Mouse (Mus musculus) forebrain, embryonic 15.5 days (tissue): Measurements from ENCODE around the gene Tcea2. TPM values are rescaled to one million over a fixed set of nuclear protein-coding genes. Genes with fewer than 3 reads are reported as not detected.

Experiments
- ATAC-seq: fragments of 200-750 bp; cut with Nextera tagmentation; replicated peaks from 2 replicates; pipeline ENCODE4 v1.8.0; 2017; ENCODE audit warnings: mild to moderate bottlenecking, moderate TSS enrichment, moderate library complexity
- H3K27ac ChIP-seq: fragments of 300-500 bp; sonication (generic); replicated peaks from 2 replicates; pipeline ENCODE4 v1.5.1; 2015; ENCODE audit warnings: mild to moderate bottlenecking, inconsistent platforms
- H3K27me3 ChIP-seq: fragments of 300-500 bp; sonication (generic); 2 replicates; pipeline ENCODE4 v1.6.1; 2015; ENCODE audit warnings: inconsistent platforms
- H3K36me3 ChIP-seq: fragments of 300-500 bp; sonication (generic); 2 replicates; pipeline ENCODE4 v1.6.1; 2015; ENCODE audit warnings: mild to moderate bottlenecking, inconsistent platforms
- H3K4me1 ChIP-seq: fragments of 300-500 bp; sonication (generic); 2 replicates; pipeline ENCODE4 v1.6.1; 2015; ENCODE audit warnings: inconsistent platforms
- H3K4me2 ChIP-seq: fragments of 300-500 bp; sonication (generic); replicated peaks from 2 replicates; pipeline ENCODE4 v1.6.1; 2015; ENCODE audit warnings: mild to moderate bottlenecking, inconsistent platforms
- H3K4me3 ChIP-seq: fragments of 300-500 bp; sonication (generic); 2 replicates; pipeline ENCODE4 v1.5.1; 2015; ENCODE audit warnings: mild to moderate bottlenecking, inconsistent platforms
- H3K9ac ChIP-seq: fragments of 300-500 bp; sonication (generic); replicated peaks from 2 replicates; pipeline ENCODE4 v1.6.1; 2015; ENCODE audit warnings: mild to moderate bottlenecking, inconsistent platforms
- H3K9me3 ChIP-seq: fragments of 300-500 bp; sonication (generic); 2 replicates; pipeline ENCODE4 v1.6.1; 2016; ENCODE audit warnings: inconsistent platforms
- WGBS: fragments of 180-500 bp; shearing (Covaris S2); methylation state at CpG from one replicate; pipeline ENCODE4 v1.1.7; 2015; ENCODE audit warnings: mixed read lengths; 5-methylcytosine and 5-hydroxymethylcytosine counted together
- polyA plus RNA-seq: library from polyadenylated mRNA; unstranded; fragments of >200 nt; fragmentation: Nextera tagmentation; extraction: Ambion mirVana; gene quantifications from 2 replicates; pipeline ENCODE4 v1.2.1, GENCODE M21; 2015

Tcea2 gene
- polyA plus RNA-seq, 1 experiment from 2014 or later = 44.8 TPM

GRCm38 (mm10) chr2:181721200-181721599, 41.1 kb downstream of the Tcea2 start:
- H3K4me3 ChIP-seq = no peak overlapping the region

GRCm38 (mm10) chr2:181722213-181722612, 42.1 kb downstream of the Tcea2 start:
- Histone ChIP-seq H3K4me1 (peaks cover 12% of the 10 kb centered on the region), H3K9me3 (no peaks in the 10 kb centered on the region), H3K4me2 (no peak overlapping the region), H3K4me3 (no peak overlapping the region), H3K36me3 (peaks cover 16% of the 10 kb centered on the region), H3K27me3 (no peaks in the 10 kb centered on the region), H3K9ac (no peak overlapping the region), H3K27ac (no peak overlapping the region)
- peak; percentile 38; the same call in 1 of the 2 replicates for ATAC-seq
- 18% methylated on average over 3 of the region's 3 CpGs for WGBS

More at GRCm38 (mm10) chr2:181721200-181721599, 41.1 kb downstream of the Tcea2 start:
- Histone ChIP-seq H3K4me2 (no peak overlapping the region), H3K9ac (no peak overlapping the region), H3K27me3 (no peaks in the 10 kb centered on the region), H3K36me3 (peaks cover 16% of the 10 kb centered on the region), H3K4me1 (peaks cover 18% of the 10 kb centered on the region), H3K9me3 (no peaks in the 10 kb centered on the region), H3K27ac (no peak overlapping the region)
- ATAC-seq = no peak

DNA sequence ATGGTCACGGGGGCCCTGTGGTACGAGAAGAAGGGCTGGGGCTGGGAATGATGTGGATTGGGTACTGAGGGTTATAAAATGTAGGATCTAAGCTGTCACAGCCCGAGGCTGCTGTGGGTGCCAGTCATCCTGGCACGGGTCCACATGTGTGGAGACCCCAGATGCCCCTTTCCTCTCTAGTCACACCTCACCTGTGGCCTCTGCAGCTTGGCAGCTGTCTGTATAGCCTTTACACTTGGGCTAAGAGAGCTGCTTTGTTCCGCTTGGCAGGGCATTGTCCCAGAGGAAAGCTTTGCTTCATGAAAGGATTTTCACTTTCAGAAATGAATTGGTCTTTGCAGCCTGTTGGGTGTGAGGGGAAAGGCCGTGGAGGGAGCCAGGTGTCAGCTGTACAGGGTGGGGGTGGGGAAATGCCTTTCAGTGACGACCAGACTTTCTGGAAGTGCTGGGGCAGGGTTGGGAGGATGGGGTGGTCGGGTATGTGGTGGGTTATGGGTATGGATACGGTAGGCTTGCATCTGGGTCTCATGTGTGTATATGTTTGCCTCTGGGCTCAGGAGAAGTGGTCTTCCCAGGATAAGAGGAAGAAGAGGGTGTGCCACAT, 47.7 kb downstream of the Tcea2 start:
- Histone ChIP-seq H3K27me3 (no peaks in the 10 kb centered on the region), H3K4me1 (peaks cover 8% of the 10 kb centered on the region; the same call in 1 of the 2 replicates), H3K36me3 (no peaks in the 10 kb centered on the region), H3K4me3 (no peak overlapping the region), H3K4me2 (no peak overlapping the region), H3K27ac (peak overlapping the region; percentile 23; the same call in 1 of the 2 replicates), H3K9me3 (no peaks in the 10 kb centered on the region), H3K9ac (no peak overlapping the region)
- 30% methylated on average over 9 of the region's 9 CpGs for WGBS
- ATAC-seq = no peak

DNA sequence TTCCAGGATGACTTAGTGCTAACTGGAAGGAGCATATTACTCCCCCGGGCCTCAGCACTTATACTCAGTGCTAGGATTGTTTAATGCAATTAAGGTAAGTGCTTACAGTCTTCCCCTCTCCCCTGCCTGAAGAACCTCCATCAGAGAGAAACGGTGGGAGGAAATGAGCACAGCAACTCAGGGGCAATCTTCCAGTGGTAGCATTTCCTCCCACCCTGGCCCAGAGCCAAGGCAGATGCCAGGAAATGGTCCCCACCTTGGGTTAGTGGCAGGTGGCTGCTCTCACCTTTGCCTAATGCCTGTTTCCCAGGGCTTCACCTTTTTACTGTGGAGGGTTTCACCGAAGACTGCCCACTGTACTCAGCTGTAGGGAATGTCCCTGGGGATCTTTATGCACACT, 49.9 kb downstream of the Tcea2 start:
- no peak overlapping the region for H3K9ac ChIP-seq
- H3K4me2 ChIP-seq = no peak overlapping the region
- peaks cover 8% of the 10 kb centered on the region; the same call in 1 of the 2 replicates for H3K4me1 ChIP-seq
- WGBS = 79% methylated on average over 3 of the region's 3 CpGs
- ATAC-seq = no peak
- no peaks in the 10 kb centered on the region for H3K9me3 ChIP-seq
- H3K36me3 ChIP-seq = no peaks in the 10 kb centered on the region
- H3K27ac ChIP-seq = no peak overlapping the region
- H3K4me3 ChIP-seq = no peak overlapping the region
- no peaks in the 10 kb centered on the region for H3K27me3 ChIP-seq

Other genes with a start within 250 kb of the Tcea2 start
- gene Zbtb46, start 220.9 kb upstream of the Tcea2 start, polyA plus RNA-seq = 9.5 and 10.7 TPM in 2 replicates
- gene Abhd16b, start 187.1 kb upstream of the Tcea2 start, polyA plus RNA-seq = not detected in 2 replicates
- gene Tpd52l2, start 183.2 kb upstream of the Tcea2 start, polyA plus RNA-seq = 133 and 141 TPM in 2 replicates
- 199 and 209 TPM in 2 replicates for gene Dnajc5, start 159.8 kb upstream of the Tcea2 start, polyA plus RNA-seq
- gene Uckl1, start 95.4 kb upstream of the Tcea2 start, polyA plus RNA-seq = 61.0 and 63.8 TPM in 2 replicates
- gene Prpf6, start 88.4 kb upstream of the Tcea2 start, polyA plus RNA-seq = 72.1 and 75.4 TPM in 2 replicates
- 76.5 and 83.7 TPM in 2 replicates for gene Zfp512b, start 87.5 kb upstream of the Tcea2 start, polyA plus RNA-seq
- 110 and 112 TPM in 2 replicates for gene Samd10, start 81.1 kb upstream of the Tcea2 start, polyA plus RNA-seq
- 0.26 TPM in 1 of 2 replicates, not detected in the other for gene Gm29797, start 23.3 kb upstream of the Tcea2 start, polyA plus RNA-seq
- 12.9 and 14.7 TPM in 2 replicates for gene Sox18, start 8.7 kb upstream of the Tcea2 start, polyA plus RNA-seq
- 49.1 and 49.7 TPM in 2 replicates for gene Rgs19, start 13.7 kb downstream of the Tcea2 start, polyA plus RNA-seq
- not detected in 2 replicates for gene Lkaaear1, start 18.1 kb downstream of the Tcea2 start, polyA plus RNA-seq
- gene Oprl1, start 34.7 kb downstream of the Tcea2 start, polyA plus RNA-seq = 47.6 and 54.1 TPM in 2 replicates
- 26.7 and 30.7 TPM in 2 replicates for gene Myt1, start 83.0 kb downstream of the Tcea2 start, polyA plus RNA-seq
- gene Pcmtd2, start 157.5 kb downstream of the Tcea2 start, polyA plus RNA-seq = 45.8 and 48.3 TPM in 2 replicates
- gene Polr3k, start 184.0 kb downstream of the Tcea2 start, polyA plus RNA-seq = 104 and 106 TPM in 2 replicates